Mouse (Mus musculus) urinary bladder, postnatal 10 days (tissue): ENCODE results near the gene Sumo1.

Source experiments
- DNase-seq: peaks from one replicate; pipeline ENCODE4 v3.0.0; 2022; ENCODE audit warnings: low spot score

Sumo1 gene

DNA sequence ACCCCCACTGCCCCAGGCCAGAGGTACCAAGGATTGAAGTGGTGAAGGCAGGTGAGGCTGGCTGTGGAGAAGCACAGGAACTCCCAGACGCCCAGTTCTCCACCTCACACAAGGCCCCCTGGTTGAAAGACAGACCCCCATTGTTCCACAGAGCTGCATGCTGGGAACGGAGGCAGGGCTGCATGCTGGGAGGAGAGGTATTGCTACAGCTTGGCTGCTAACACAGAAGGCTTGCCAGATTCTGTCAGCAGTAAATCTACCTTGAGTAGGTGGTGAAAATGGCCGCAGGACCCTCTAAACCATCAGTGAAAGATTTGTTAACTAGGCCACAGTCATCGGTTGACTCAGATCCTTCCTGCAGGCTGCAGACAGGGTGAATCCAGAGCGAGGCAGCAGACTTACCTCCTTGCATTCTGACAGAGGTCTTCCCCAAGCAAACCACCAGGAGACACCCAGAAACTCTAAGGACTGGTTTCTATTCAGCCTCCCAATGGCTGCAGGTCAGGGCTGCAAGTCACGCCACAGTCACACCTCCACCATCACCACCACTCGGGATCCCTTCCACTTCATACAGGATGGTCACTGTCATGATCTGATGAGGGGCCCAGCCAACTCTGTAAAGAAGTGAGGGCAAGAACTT lies 121.5 kb downstream of the Sumo1 start:
- DNase-seq = no peak

DNA sequence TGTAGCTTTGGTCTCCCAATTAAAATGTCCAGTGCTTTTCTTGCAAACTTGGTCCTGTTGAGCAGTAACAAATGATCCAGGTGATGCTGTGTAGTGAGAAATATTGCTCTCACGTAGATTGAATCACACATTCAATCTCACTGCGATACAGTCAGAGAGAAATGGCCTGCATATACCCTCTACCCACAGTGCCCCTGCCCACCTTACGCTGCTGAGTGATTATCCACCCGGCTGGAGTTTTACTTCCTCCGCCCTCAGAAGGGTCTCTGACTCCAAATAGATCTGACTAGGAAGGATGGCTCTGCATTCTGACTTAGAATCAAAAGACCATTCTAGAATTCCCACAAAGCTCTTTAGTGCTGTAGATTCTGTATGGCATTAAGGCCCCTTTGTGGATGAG lies 122.1 kb downstream of the Sumo1 start:
- no peak for DNase-seq

DNA sequence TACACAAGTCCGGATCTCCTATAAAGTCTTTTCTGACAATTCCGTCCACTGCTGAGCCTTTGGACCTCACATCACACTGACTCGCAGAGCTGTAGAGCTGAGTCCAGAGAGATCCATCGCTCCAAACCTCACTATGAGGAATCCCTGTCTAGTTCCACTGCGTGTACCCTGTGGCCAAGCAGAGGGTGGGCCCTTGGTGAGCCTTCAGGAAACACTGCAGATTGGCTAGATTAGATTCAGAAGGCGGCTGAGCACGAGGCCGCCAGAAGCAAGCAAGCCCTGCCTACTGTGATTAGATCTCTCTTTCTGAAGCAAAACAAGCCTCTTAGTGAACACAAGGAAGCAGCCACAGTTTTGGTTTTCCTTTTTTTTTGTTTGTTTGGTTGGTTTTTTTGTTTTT lies 126.7 kb downstream of the Sumo1 start:
- DNase-seq = no peak

DNA sequence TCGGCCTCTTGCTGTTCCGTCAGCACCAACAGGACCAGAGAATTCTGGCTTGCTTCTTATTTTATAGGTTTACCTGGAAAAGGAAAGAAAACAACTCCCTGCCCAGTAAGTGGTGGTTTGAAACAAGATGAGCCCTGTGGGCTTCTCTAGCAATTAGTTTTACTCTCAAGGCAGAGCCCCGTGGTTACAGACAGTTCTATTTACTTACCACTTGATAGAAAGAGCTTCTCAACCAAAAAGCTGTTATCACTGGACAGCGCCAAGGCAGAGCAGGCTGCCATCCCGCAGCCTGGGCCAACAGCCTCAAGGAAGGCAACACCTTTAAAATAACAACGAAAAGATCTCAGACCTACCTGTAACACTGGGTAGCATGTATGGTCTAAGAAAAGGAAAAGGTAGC lies 128.4 kb downstream of the Sumo1 start:
- no peak for DNase-seq

DNA sequence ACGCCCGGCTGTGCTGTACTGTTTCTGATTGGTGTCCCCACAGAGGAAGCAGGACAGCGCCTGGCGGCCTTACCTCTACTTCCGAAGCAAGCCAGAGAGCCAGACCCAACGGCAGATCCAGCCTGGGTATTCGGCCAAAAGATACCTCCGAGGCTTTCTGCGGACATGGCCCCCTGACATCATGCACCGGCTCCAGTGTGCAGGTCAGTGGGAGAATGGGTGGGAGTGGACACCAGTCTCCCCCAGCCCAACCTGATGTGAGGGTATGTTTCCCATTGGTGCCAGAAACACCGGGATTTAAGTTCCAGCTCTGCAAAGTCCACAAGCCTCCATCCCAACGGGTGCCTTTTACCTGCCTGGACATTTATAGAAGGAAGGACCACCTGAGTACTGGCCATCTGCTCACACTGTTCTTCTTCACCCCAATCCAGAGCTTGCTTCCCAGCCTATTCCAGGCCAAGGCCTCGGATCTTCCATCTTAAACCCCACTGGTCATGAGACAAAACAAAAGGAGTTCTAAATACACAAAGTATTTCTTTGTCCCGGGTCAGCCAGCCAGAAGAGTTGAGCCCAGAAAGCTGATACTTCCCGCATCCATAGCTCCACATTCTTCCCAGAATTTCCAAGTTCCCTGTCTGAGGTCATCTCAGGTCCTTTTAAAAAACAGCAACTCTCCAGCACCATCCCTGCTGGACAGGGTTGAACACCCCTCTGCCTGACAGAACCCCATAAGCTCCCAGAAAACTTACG lies 129.2 kb downstream of the Sumo1 start:
- no peak for DNase-seq

DNA sequence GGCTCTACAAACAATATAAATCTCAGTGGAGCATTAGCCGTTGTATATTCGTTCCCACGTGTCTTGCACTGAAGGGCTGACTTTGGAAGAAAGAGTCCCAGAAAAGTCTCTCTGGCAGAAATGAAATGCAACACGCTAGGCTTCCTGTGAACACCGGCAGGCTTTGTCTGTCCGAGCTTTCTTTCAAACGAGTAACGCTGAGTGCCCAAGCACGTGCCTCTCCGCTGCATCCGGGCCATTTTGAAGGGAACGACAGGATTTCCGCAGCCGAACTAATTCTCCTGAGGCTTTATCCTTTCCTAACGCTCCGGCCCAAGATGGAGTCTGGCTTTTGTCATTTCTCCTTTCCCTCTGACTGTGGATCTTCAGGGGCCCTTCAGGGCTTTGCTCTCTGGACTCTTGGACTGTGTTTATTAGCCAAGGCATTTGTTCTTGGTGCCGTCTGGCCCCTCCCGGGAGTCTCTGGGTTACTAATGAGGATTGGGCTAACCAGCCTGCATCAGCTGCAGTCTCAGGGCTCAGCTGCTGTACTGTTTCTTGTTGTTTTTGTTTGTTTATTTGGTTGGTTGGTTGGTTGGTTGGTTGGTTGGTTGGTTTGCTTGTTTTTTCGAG lies 130.0 kb downstream of the Sumo1 start:
- no peak for DNase-seq

DNA sequence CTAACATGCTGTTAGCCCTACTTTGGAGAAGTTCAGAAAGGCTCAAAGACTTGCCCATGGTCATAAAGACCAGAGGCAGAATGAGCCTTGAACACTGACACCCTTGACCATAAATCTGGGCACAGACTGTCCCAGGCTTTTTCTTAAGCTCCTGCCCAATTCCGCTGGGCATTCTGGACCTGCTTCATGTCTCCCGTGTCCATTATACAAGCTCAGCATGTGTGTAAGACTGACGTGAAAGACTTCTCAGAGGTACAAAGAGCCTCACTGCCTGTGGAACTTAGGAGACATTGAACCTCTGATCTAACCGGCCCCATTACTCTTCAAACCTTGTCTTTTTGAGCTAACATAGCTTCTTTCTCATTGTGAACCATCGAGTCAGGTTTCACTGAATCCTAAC lies 132.3 kb downstream of the Sumo1 start:
- DNase-seq = no peak
